Mouse (Mus musculus) intestine, postnatal 0 days (tissue): ENCODE measurements at regions not wholly inside any gene's neighbourhood (a gene's known extent, or its start where the extent isn't known, plus 50 kb on each side); places are given as distances from the start of the nearest gene placed in this dataset.

Source experiments
- ATAC-seq: fragments of 200-750 bp; cut with Nextera tagmentation; 2 replicates; pipeline ENCODE4 v1.8.0; 2017; ENCODE audit warnings: mild to moderate bottlenecking, moderate TSS enrichment, moderate library complexity
- H3K27ac ChIP-seq: fragments of 300-500 bp; sonication (generic); 2 replicates; pipeline ENCODE4 v1.5.1; 2014; ENCODE audit warnings: mild to moderate bottlenecking, low read depth, low read length, moderate library complexity
- H3K27me3 ChIP-seq: fragments of 300-500 bp; sonication (generic); replicated peaks from 2 replicates; pipeline ENCODE4 v1.6.1; 2014; ENCODE audit warnings: low read length, mixed read lengths; ENCODE audit not compliant: control insufficient read depth, insufficient read depth
- H3K36me3 ChIP-seq: fragments of 300-500 bp; sonication (generic); 2 replicates; pipeline ENCODE4 v1.6.1; 2014; ENCODE audit warnings: mild to moderate bottlenecking, moderate library complexity; ENCODE audit not compliant: control insufficient read depth, insufficient read depth
- H3K4me1 ChIP-seq: fragments of 300-500 bp; sonication (generic); replicated peaks from 2 replicates; pipeline ENCODE4 v1.6.1; 2014; ENCODE audit warnings: antibody characterized with exemption, low read length, mixed read lengths; ENCODE audit not compliant: control insufficient read depth, insufficient read depth
- H3K4me2 ChIP-seq: fragments of 300-500 bp; sonication (generic); replicated peaks from 2 replicates; pipeline ENCODE4 v1.6.1; 2014; ENCODE audit warnings: low read depth, mild to moderate bottlenecking, moderate library complexity
- H3K4me3 ChIP-seq: fragments of 300-500 bp; sonication (generic); 2 replicates; pipeline ENCODE4 v1.5.1; 2014; ENCODE audit warnings: low read depth, low read length
- H3K9ac ChIP-seq: fragments of 300-500 bp; sonication (generic); 2 replicates; pipeline ENCODE4 v1.6.1; 2014; ENCODE audit warnings: mild to moderate bottlenecking, low read depth, low read length
- H3K9me3 ChIP-seq: fragments of 300-500 bp; sonication (generic); 2 replicates; pipeline ENCODE4 v1.6.1; 2016; ENCODE audit warnings: mixed run types; ENCODE audit not compliant: control insufficient read depth
- CTCF ChIP-seq: sonication (generic); IDR thresholded peaks from 2 replicates; pipeline ENCODE4 v1.5.1; 2016; ENCODE audit warnings: low read depth, mild to moderate bottlenecking, control low read depth, antibody characterized with exemption, moderate library complexity
- WGBS: fragments of 180-500 bp; shearing (Covaris S2); extraction: QIAGEN DNeasy Blood & Tissue Kit; methylation state at CpG from one replicate; pipeline ENCODE4 v1.1.7; 2014; 5-methylcytosine and 5-hydroxymethylcytosine counted together

GRCm38 (mm10) chr15:96178374-96179109 is 108.8 kb upstream of the Arid2 start:
- no peak overlapping the region for H3K27ac ChIP-seq
- ATAC-seq, result no peak
- H3K4me3 ChIP-seq, result no peak overlapping the region
- 82% methylated on average over 8 of the region's 8 CpGs for WGBS
- no peaks in the 10 kb centered on the region for H3K4me1 ChIP-seq
- H3K9me3 ChIP-seq, result no peaks in the 10 kb centered on the region
- H3K9ac ChIP-seq, result no peak overlapping the region
- H3K27me3 ChIP-seq, result no peaks in the 10 kb centered on the region
- no peak for TF ChIP-seq CTCF
- no peak overlapping the region for H3K4me2 ChIP-seq
- no peaks in the 10 kb centered on the region for H3K36me3 ChIP-seq

- no peaks in the 10 kb centered on the region for H3K9me3 ChIP-seq
- no peak overlapping the region for H3K4me3 ChIP-seq
- TF ChIP-seq CTCF, result no peak
- H3K27ac ChIP-seq, result no peak overlapping the region
- no peak overlapping the region for H3K9ac ChIP-seq
- 84% methylated on average over 5 of the region's 5 CpGs for WGBS
- H3K27me3 ChIP-seq, result no peaks in the 10 kb centered on the region
- H3K4me2 ChIP-seq, result no peak overlapping the region
- H3K36me3 ChIP-seq, result no peaks in the 10 kb centered on the region
- no peak for ATAC-seq
- H3K4me1 ChIP-seq, result no peaks in the 10 kb centered on the region
Observed at GRCm38 (mm10) chr15:96179511-96179910, 107.8 kb upstream of the Arid2 start.

GRCm38 (mm10) chr15:96180036-96180435 is 107.3 kb upstream of the Arid2 start:
- Histone ChIP-seq H3K9me3 (no peaks in the 10 kb centered on the region), H3K27me3 (no peaks in the 10 kb centered on the region), H3K27ac (no peak overlapping the region), H3K4me2 (no peak overlapping the region), H3K4me3 (no peak overlapping the region), H3K36me3 (no peaks in the 10 kb centered on the region), H3K4me1 (no peaks in the 10 kb centered on the region), H3K9ac (no peak overlapping the region)
- TF ChIP-seq CTCF, result no peak
- no peak for ATAC-seq
- WGBS, result 73% methylated on average over 5 of the region's 5 CpGs

GRCm38 (mm10) chr15:96180977-96181376 is 106.3 kb upstream of the Arid2 start:
- no peaks in the 10 kb centered on the region for H3K4me1 ChIP-seq
- ATAC-seq, result no peak
- H3K4me3 ChIP-seq, result no peak overlapping the region
- H3K27me3 ChIP-seq, result no peaks in the 10 kb centered on the region
- no peaks in the 10 kb centered on the region for H3K9me3 ChIP-seq
- WGBS, result 88% methylated on average over 8 of the region's 8 CpGs
- no peak overlapping the region for H3K27ac ChIP-seq
- H3K9ac ChIP-seq, result no peak overlapping the region
- no peaks in the 10 kb centered on the region for H3K36me3 ChIP-seq
- H3K4me2 ChIP-seq, result no peak overlapping the region
- TF ChIP-seq CTCF, result no peak

- no peak overlapping the region for H3K4me3 ChIP-seq
- H3K27ac ChIP-seq, result no peak overlapping the region
- no peaks in the 10 kb centered on the region for H3K36me3 ChIP-seq
- H3K27me3 ChIP-seq, result no peaks in the 10 kb centered on the region
- no peak overlapping the region for H3K9ac ChIP-seq
- H3K4me2 ChIP-seq, result no peak overlapping the region
- no peak for TF ChIP-seq CTCF
- 82% methylated on average over 5 of the region's 5 CpGs for WGBS
- H3K4me1 ChIP-seq, result no peaks in the 10 kb centered on the region
- H3K9me3 ChIP-seq, result no peaks in the 10 kb centered on the region
- no peak for ATAC-seq
Observed at GRCm38 (mm10) chr15:96182313-96182712, 105.0 kb upstream of the Arid2 start.

- WGBS, result 63% methylated on average over 6 of the region's 6 CpGs
Observed at GRCm38 (mm10) chr15:96183069-96183468, 104.2 kb upstream of the Arid2 start.

More at GRCm38 (mm10) chr15:96183069-96183468, 104.2 kb upstream of the Arid2 start:
- H3K27me3 ChIP-seq, result no peaks in the 10 kb centered on the region
- TF ChIP-seq CTCF, result no peak
- no peak overlapping the region for H3K4me3 ChIP-seq
- no peak for ATAC-seq
- no peak overlapping the region for H3K27ac ChIP-seq
- no peaks in the 10 kb centered on the region for H3K4me1 ChIP-seq
- no peak overlapping the region for H3K9ac ChIP-seq
- H3K36me3 ChIP-seq, result no peaks in the 10 kb centered on the region
- H3K4me2 ChIP-seq, result no peak overlapping the region
- H3K9me3 ChIP-seq, result no peaks in the 10 kb centered on the region
